Mouse (Mus musculus) lung, postnatal 0 days (tissue): ENCODE data around the gene Gm21836. TPM values are rescaled to one million over a fixed set of nuclear protein-coding genes. Genes with fewer than 3 reads are reported as not detected.
"Not testable (repeated sequence)": the region's sequence is repeated elsewhere in the genome, so short reads cannot be mapped to it uniquely, and the experiment has no call there.

Experiments
- ATAC-seq: fragments of 200-750 bp; cut with Nextera tagmentation; 2 replicates; pipeline ENCODE4 v1.8.0; 2017; ENCODE audit warnings: moderate library complexity
- DNase-seq: peaks from one replicate; pipeline ENCODE4 v3.0.0-alpha.2; 2016; ENCODE audit warnings: low spot score
- H3K27ac ChIP-seq: fragments of 300-500 bp; sonication (generic); 2 replicates; pipeline ENCODE4 v1.5.1; 2014; ENCODE audit warnings: antibody characterized with exemption, mild to moderate bottlenecking, low read length, mixed read lengths
- H3K27me3 ChIP-seq: fragments of 300-500 bp; sonication (generic); replicated peaks from 2 replicates; pipeline ENCODE4 v1.6.1; 2014; ENCODE audit warnings: low read length, mixed read lengths; ENCODE audit not compliant: insufficient read depth
- H3K36me3 ChIP-seq: fragments of 300-500 bp; sonication (generic); 2 replicates; pipeline ENCODE4 v1.6.1; 2014; ENCODE audit warnings: low read length, mixed read lengths; ENCODE audit not compliant: insufficient read depth
- H3K4me1 ChIP-seq: fragments of 300-500 bp; sonication (generic); 2 replicates; pipeline ENCODE4 v1.6.1; 2014; ENCODE audit warnings: antibody characterized with exemption, low read depth, low read length, mixed read lengths; ENCODE audit not compliant: insufficient read depth
- H3K4me2 ChIP-seq: fragments of 300-500 bp; sonication (generic); replicated peaks from 2 replicates; pipeline ENCODE4 v1.6.1; 2014; ENCODE audit warnings: low read depth, mild to moderate bottlenecking, low read length, moderate library complexity, mixed read lengths
- H3K4me3 ChIP-seq: fragments of 300-500 bp; sonication (generic); 2 replicates; pipeline ENCODE4 v1.5.1; 2014; ENCODE audit warnings: low read depth, low read length
- H3K9ac ChIP-seq: fragments of 300-500 bp; sonication (generic); replicated peaks from 2 replicates; pipeline ENCODE4 v1.6.1; 2014; ENCODE audit warnings: low read depth, mild to moderate bottlenecking
- H3K9me3 ChIP-seq: fragments of 300-500 bp; sonication (generic); 2 replicates; pipeline ENCODE4 v1.6.1; 2016; ENCODE audit warnings: low read length, mixed read lengths
- CTCF ChIP-seq: IDR thresholded peaks from 2 replicates; pipeline ENCODE4 v1.5.1; 2016; ENCODE audit warnings: antibody characterized with exemption, mild to moderate bottlenecking
- EP300 ChIP-seq: IDR thresholded peaks from 2 replicates; pipeline ENCODE4 v1.6.1; 2016; ENCODE audit warnings: antibody characterized with exemption, mild to moderate bottlenecking, control low read depth
- WGBS: fragments of 180-500 bp; shearing (Covaris S2); extraction: QIAGEN DNeasy Blood & Tissue Kit; methylation state at CpG from one replicate; pipeline ENCODE4 v1.1.7; 2014; 5-methylcytosine and 5-hydroxymethylcytosine counted together
- polyA plus RNA-seq: library from polyadenylated mRNA; unstranded; fragments of >200 nt; fragmentation: Nextera tagmentation; extraction: Ambion mirVana; gene quantifications from 2 replicates; pipeline ENCODE4 v1.2.1, GENCODE M21; 2015

Gm21836 gene
- not detected in 2 replicates for polyA plus RNA-seq

DNA sequence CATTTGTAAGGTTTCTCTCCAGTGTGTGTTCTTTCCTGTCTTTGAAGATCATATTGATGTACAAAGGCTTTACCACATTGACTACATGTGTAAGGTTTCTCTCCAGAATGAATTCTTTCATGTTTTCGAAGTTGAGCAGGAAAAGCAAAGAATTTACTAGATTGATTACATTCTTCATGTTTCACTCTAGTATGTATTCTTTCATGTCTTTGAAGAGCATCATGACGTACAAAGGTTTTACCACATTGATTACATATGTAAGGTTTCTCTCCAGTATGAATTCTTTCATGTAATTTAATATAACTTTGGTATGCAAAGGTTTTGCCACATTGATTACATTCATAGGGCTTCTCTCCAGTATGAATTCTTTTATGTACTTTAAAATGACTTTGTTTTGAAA lies at the start of gene Gm21836:
Gene Gm21836 (minus strand): TSS at position 101 of the 400 bp plus-strand sequence.
- not testable (repeated sequence) for H3K9ac ChIP-seq, H3K4me1 ChIP-seq, H3K4me3 ChIP-seq, H3K36me3 ChIP-seq, ATAC-seq, DNase-seq, H3K4me2 ChIP-seq, H3K27ac ChIP-seq, H3K27me3 ChIP-seq, H3K9me3 ChIP-seq
- WGBS: 88% methylated on average over 2 of the region's 2 CpGs

DNA sequence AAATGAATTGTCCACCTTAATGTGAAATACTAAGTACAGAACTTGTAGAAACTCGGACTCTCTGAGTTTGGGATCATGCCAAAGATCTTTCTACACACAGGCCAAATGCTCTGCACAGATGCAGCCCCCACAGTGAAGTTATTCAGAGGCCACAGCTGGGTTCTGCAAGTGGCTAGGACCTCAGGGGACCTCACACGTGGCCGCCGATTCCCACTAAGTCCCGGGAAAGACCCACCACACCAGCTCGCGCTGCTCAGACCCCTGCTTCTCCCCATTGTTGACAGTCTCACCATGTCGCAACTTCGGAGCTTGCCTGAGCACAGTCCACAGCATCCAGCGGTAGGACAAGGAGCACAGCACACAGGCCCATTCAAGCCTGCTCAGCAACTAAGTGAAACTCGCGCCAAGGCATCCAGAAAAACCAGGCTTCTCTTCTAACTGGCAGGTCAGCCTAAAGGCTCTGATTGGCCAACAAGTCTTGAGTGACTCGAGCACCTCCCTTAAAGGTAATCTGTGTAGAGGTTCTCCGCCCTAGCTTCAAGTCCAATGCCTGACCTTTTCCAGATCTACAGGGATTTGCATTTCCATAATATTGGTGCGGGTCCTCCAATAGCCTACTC lies 13.1 kb downstream of the Gm21836 start:
- not testable (repeated sequence) for H3K9me3 ChIP-seq, H3K9ac ChIP-seq, H3K4me1 ChIP-seq, H3K27me3 ChIP-seq, H3K4me3 ChIP-seq, ATAC-seq, H3K27ac ChIP-seq, H3K4me2 ChIP-seq, H3K36me3 ChIP-seq, DNase-seq
- 56% methylated on average over 13 of the region's 15 CpGs for WGBS

DNA sequence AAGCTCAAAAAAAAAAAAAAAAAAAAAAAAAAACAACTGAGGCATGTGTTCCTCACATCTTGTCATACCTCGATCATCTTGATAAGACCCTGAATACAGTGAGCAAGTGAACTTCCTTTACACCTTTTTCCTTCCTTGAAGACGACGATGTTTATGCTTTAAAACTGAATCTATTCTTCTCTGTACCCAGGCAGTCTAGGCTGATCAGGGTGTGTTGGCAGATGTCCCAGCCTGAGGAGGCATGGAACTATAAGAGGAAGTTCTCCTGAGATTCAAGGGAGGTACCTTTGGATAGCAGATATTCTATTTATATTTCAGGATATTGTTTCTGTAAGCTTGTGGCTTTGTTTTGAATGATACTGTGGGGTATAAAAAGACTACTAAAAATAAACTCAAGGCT lies 15.5 kb downstream of the Gm21836 start:
- ATAC-seq (peak; percentile 90), DNase-seq (peak; percentile 81)
- no peaks in the 10 kb centered on the region for H3K27me3 ChIP-seq
- H3K4me1 ChIP-seq: no peaks in the 10 kb centered on the region
- no peak overlapping the region for H3K9ac ChIP-seq
- H3K4me3 ChIP-seq: no peak overlapping the region
- H3K27ac ChIP-seq: no peak overlapping the region
- TF ChIP-seq CTCF (no peak), EP300 (peak; percentile 90)
- H3K9me3 ChIP-seq: peaks cover 5% of the 10 kb centered on the region; the same call in 1 of the 2 replicates
- no peak overlapping the region for H3K4me2 ChIP-seq
- 17% methylated on average over 3 of the region's 3 CpGs for WGBS
- peaks cover 6% of the 10 kb centered on the region; the same call in 1 of the 2 replicates for H3K36me3 ChIP-seq

DNA sequence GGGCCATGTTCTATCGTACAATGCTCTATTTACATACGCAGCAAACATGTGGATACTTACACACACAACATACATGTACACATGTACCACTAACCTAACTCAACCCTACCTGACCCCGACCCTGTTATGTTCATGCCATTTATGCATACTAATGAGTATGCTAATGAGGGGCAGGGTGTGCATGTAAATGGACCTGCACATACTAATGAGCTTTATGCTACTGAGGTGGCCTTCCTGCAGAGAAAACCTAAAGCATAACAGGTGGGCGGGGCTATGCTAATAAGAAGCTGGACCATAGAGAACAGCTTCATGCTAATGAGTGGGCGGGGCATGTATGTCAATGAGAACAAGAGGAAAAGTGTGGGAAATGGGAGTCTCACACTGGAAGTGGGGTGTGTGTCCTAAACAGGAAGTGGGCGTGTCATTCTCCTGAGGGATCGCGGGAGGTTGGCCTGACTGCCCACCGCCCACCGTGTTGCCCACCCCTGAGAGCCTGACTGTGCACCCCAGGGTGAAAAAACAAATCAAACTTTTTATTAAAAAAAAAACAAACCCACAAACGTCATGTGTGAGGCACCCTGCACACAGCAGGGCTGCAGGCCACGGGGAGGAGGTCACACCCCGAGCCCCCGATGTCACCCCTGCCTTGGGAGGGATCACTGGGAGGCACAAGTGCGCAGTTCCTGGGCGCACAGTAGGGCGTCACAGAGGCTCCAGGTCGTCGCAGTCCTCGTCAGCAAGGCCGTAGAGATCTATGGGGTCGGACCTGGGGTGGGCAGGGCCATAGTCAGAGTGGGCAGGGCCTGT lies 17.3 kb downstream of the Gm21836 start, which contains the start of gene Ppp2r3d:
Gene Ppp2r3d (minus strand): TSS at position 803 of the 807 bp plus-strand sequence.
- no peaks in the 10 kb centered on the region for H3K27me3 ChIP-seq
- no peak within 1 kb of the TSS for H3K27ac ChIP-seq
- 94% methylated on average over 22 of the region's 22 CpGs for WGBS
- ATAC-seq (peak; percentile 7; the same call in 1 of the 2 replicates), DNase-seq (peak; percentile 36)
- H3K9me3 ChIP-seq: peaks cover 5% of the 10 kb centered on the region; the same call in 1 of the 2 replicates
- H3K4me1 ChIP-seq: no peaks in the 10 kb centered on the region
- H3K4me3 ChIP-seq: no peak within 1 kb of the TSS
- peaks cover 6% of the 10 kb centered on the region; the same call in 1 of the 2 replicates for H3K36me3 ChIP-seq
- H3K9ac ChIP-seq: no peak within 1 kb of the TSS
- no peak for TF ChIP-seq CTCF
- no peak for TF ChIP-seq EP300
- H3K4me2 ChIP-seq: no peak within 1 kb of the TSS

DNA sequence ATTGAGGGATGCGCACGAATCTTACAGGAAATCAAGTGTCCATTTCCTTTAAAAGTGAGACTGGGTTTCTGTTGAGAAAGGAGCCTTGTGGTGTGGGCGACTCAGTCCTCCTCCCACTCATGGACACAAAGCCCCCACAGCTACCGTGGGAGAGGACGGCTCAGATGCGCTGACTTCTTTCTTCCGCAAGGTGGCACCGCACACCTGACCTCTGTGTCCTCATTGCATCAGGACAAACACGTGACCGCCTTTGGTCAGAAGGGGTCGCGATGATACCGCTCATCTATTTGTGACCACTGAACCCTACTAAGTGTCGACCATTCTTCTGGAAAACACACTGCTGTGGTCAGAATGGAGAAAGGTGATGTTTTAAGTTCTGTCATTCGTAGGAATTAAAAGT lies 17.9 kb downstream of the Gm21836 start:
- H3K27me3 ChIP-seq: no peaks in the 10 kb centered on the region
- H3K9ac ChIP-seq: no peak overlapping the region
- H3K27ac ChIP-seq: no peak overlapping the region
- DNase-seq (no peak), ATAC-seq (no peak)
- peaks cover 6% of the 10 kb centered on the region; the same call in 1 of the 2 replicates for H3K36me3 ChIP-seq
- no peaks in the 10 kb centered on the region for H3K4me1 ChIP-seq
- peaks cover 5% of the 10 kb centered on the region; the same call in 1 of the 2 replicates for H3K9me3 ChIP-seq
- no peak overlapping the region for H3K4me3 ChIP-seq
- H3K4me2 ChIP-seq: no peak overlapping the region
- TF ChIP-seq CTCF (no peak), EP300 (no peak)
- WGBS: 87% methylated on average over 15 of the region's 15 CpGs

DNA sequence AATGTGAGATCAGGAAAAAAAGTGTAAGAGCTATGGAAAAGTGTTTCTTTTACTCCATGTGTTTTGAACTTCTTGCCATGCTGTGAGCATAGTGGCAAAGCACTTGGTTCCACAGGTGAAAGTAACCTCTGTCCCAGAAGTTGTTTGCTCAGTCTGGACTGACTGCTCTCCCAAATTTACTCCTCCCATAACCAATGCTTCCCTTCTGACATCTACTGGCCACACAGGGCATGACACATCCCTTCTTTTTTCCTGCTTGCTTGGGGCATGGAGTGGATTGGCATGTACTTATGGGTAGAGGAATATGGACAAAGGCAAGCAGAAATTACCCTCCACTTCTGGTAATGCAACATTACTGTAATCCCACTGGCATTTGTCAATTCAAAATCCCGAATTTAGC lies 37.0 kb downstream of the Gm21836 start:
- no peak overlapping the region for H3K4me2 ChIP-seq
- H3K4me1 ChIP-seq: no peaks in the 10 kb centered on the region
- peak; percentile 65 for ATAC-seq
- no peaks in the 10 kb centered on the region for H3K9me3 ChIP-seq
- TF ChIP-seq CTCF: peak; percentile 92
- no peak for TF ChIP-seq EP300
- 3% methylated on average over 1 of the region's 1 CpGs for WGBS
- H3K9ac ChIP-seq: no peak overlapping the region
- H3K27ac ChIP-seq: no peak overlapping the region
- peak; percentile 69 for DNase-seq
- no peaks in the 10 kb centered on the region for H3K36me3 ChIP-seq
- no peak overlapping the region for H3K4me3 ChIP-seq
- no peaks in the 10 kb centered on the region for H3K27me3 ChIP-seq

Other genes starting within 250 kb of the Gm21836 start
- 11.4 and 11.7 TPM in 2 replicates for gene 2010315B03Rik, start 181.1 kb downstream of the Gm21836 start, polyA plus RNA-seq
- 118 and 125 TPM in 2 replicates for gene Ppp2r3d, start 16.9 kb downstream of the Gm21836 start, polyA plus RNA-seq